Mouse (Mus musculus) heart, postnatal 14 days (tissue): ENCODE measurements around the gene C1galt1. TPM values are rescaled to one million over a fixed set of nuclear protein-coding genes. Genes with fewer than 3 reads are reported as not detected.
A peak's percentile ranks its signal among the peaks of the same experiment; 100 is the strongest.

Experiments
- DNase-seq, 2 experiments: peaks; one replicate each; pipeline ENCODE4 v3.0.0; 2021 to 2022
- intact Hi-C: fragments of 180-260 bp; cut with DNase I; formaldehyde crosslinking; loops from one replicate; pipeline ENCODE4 v1.15.1; 2025
- total RNA-seq, 2 experiments: library from RNA; stranded (reverse); gene quantifications; 2 replicates each; pipeline ENCODE4 v1.2.3; 2021

Gene C1galt1
- total RNA-seq, 2 experiments from 2014 or later: 16.8 to 17.4 TPM

- no peak for DNase-seq
- intact Hi-C loops: no loop called here
Observed at GRCm38 (mm10) chr6:7857356-7858247, 13.0 kb downstream of the C1galt1 start.

- intact Hi-C loops: no loop called here
- no peak for DNase-seq
Observed at GRCm38 (mm10) chr6:7858586-7858985, 13.9 kb downstream of the C1galt1 start.

- peak in 1 of 2 experiments; percentile 33 for DNase-seq
- intact Hi-C loops: no loop called here
Observed at GRCm38 (mm10) chr6:7859161-7859560, 14.5 kb downstream of the C1galt1 start.

- DNase-seq: no peak
- intact Hi-C loops: no loop called here
Observed at GRCm38 (mm10) chr6:7861033-7861432, 16.4 kb downstream of the C1galt1 start.

GRCm38 (mm10) chr6:7863354-7863753, 18.7 kb downstream of the C1galt1 start:
- intact Hi-C loops: no loop called here
- peak in 1 of 2 experiments; percentile 39 for DNase-seq

GRCm38 (mm10) chr6:7876836-7877235, 32.2 kb downstream of the C1galt1 start:
- no peak for DNase-seq
- intact Hi-C loops: no loop called here

- DNase-seq: no peak
- intact Hi-C loops: no loop called here
Observed at GRCm38 (mm10) chr6:7881595-7882128, 37.0 kb downstream of the C1galt1 start.

- intact Hi-C loops: no loop called here
- DNase-seq: peak; percentile 60 to 67
Observed at GRCm38 (mm10) chr6:7882520-7882919, 37.9 kb downstream of the C1galt1 start.

- intact Hi-C loops: no loop called here
- no peak for DNase-seq
Observed at GRCm38 (mm10) chr6:7885994-7886684, 41.5 kb downstream of the C1galt1 start.

GRCm38 (mm10) chr6:7886685-7887004, 42.0 kb downstream of the C1galt1 start:
- DNase-seq: no peak
- intact Hi-C loops: no loop called here

- DNase-seq: no peak
- intact Hi-C loops: no loop called here
Observed at GRCm38 (mm10) chr6:7896339-7896738, 51.7 kb downstream of the C1galt1 start.

- intact Hi-C loops: no loop called here
- DNase-seq: no peak
Observed at GRCm38 (mm10) chr6:7912015-7912414, 67.4 kb downstream of the C1galt1 start.

Other genes with a start within 250 kb of the C1galt1 start
- 1 to 10 TPM; 3.5 to 4.9 TPM for gene Asns, start 151.6 kb upstream of the C1galt1 start, total RNA-seq